Mouse (Mus musculus) urinary bladder, postnatal 0 days (tissue): ENCODE results near the gene Cul5. TPM values are rescaled to one million over a fixed set of nuclear protein-coding genes. Genes with fewer than 3 reads are reported as not detected.

Experiments
- polyA plus RNA-seq: library from polyadenylated mRNA; unstranded; fragments of >200 nt; fragmentation: Nextera tagmentation; extraction: Ambion mirVana; gene quantifications from 2 replicates; pipeline ENCODE4 v1.2.1, GENCODE M21; 2015

Cul5 gene
- polyA plus RNA-seq: 21.4 and 26.1 TPM in 2 replicates

DNA sequence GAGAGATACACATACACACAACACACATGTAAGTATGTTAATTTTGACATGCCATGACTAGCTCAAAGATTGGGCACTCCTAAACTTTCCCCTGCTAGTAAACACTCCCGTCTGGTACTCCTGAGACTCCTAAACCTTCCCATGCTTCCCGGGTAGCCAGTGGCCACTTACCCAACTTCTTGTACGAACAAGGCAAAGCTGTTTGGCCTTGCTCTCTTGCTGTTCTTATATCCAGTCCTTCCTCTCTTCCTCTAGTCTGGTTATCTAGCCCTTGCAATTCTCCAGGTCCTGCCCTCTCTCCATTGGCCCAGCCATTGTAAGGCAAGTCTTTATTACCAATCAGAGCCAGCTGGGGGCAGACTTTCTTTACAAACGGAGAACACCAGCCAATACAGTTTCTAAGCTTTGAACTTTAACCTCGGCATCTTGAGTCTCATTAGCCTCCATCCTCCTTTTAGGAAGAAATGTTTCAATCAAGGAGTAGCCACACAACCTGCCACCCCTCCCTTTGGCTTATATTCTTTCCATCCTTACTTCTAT lies at the start of gene Cul5:
Cul5 (minus strand) TSS at position 335 of the 540 bp plus-strand sequence.

DNA sequence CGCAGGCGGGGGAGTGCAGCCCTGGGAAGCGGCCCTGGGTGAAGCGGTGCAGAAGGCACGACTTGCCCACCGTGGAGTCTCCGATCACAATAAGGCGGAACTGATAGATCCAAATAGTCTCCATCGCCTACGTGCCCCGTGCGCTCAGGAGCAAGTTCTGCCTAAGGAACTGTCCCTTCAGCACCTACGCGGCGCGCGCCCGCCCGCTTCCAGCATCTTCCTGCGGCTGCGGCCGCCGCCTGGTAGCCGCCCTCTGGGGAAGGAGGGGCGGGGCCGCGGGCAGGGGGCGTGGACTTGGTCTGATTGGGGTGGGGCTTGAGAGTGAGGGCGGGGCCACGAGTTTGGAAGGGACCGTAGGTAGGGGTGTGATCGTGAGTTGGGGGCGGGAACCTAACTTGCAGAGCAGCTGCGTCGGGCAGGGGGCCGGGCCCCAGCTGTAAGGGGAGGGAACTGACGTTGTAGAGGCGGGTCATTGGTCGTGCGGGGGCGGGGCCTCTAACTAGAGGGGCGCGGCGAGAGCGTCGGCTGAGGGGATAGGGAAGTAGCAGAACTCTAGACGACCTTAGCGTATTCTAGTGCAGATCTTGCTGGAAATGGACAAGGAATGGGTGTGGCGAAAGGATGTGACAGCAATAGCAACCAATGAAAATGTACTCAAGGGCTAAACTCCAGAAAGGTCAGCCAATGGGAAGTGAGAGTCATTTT lies 36.3 kb upstream of the Cul5 start, which contains the start of gene Rab39:
Rab39 (minus strand) TSS at position 241 of the 705 bp plus-strand sequence.

DNA sequence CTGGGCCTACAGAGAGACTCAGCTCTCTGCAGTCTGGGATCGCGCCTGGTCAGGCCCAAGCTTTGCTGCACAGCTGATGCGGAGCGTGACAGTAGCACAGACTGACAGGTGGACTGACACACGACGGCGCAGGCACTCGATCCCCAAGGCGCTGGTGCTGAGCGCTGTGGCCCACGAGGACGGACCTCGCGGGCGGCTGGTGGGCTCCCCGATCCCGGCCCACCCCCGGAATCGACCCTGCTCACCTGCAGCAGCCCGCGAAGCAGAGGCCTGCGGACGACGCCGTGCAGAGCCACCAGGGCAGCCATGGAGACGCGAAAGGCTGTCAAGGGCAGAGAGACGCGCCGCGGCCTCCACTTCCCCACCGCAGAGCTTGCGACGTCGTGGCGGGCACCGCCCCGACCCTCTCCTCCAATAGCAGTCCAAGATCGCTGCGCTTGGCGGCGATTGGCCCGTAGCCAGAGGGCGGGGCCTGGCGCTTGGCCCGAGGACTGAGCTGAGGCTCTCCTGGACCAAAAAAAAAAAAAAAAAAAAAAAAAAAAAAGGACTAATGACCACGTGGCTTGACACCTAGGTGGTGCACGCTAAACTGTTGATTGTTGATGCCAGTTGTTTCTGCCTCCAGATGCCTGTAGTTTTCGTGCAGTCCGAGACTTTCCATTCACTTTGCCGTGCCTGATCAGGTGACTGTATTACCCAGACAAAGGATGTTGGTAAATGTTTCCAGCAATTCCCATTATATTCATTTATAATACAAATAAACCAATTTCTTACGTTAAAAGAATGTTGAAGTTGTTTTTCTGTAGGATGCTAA lies 59.6 kb downstream of the Cul5 start, which contains the start of gene Acat1:
Acat1 (minus strand) TSS at position 415 of the 814 bp plus-strand sequence.

Other genes starting within 250 kb of the Cul5 start
- 4.6 and 6.2 TPM in 2 replicates for gene Atm, start 133.3 kb downstream of the Cul5 start, polyA plus RNA-seq
- gene Npat, start 133.0 kb downstream of the Cul5 start, polyA plus RNA-seq: 5.6 and 7.6 TPM in 2 replicates
- gene Acat1, start 59.6 kb downstream of the Cul5 start, polyA plus RNA-seq: 69.9 and 99.6 TPM in 2 replicates
- gene Rab39, start 36.2 kb upstream of the Cul5 start, polyA plus RNA-seq: 0.13 and 0.35 TPM in 2 replicates
- 2.4 and 2.6 TPM in 2 replicates for gene Slc35f2, start 101.5 kb upstream of the Cul5 start, polyA plus RNA-seq
- gene Sln, start 180.2 kb upstream of the Cul5 start, polyA plus RNA-seq: 0.40 and 0.65 TPM in 2 replicates